Mouse (Mus musculus): Measurements from ENCODE around the gene Cntn6.

DNA sequence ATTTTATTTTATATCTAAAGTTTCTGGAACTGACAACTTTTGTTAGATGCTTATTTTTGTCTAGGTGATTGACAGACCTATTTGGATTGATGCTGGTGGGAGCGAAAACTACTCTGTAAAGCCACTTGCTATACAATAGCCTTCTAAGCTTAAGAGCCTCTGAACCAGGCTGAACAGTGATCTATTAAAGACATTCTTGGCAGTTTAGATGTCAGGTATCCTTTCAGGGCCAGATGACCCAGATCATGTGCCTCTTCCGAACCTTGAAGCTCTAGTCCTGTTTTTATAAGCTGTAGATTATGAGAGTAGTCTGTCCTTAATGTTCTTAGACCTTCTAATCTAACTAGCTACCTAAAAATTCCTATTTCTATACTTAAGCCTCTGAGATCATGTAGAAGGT, 3.2 kb downstream of the Cntn6 start:
- TF ChIP-seq POLR2A (IDR thresholded peaks at IDR 0.05; ENCODE audit: control insufficient read depth, extremely low read depth, insufficient read depth, low read length, poor library complexity) (no peak), CTCF (IDR thresholded peaks at IDR 0.05; ENCODE audit: borderline replicate concordance, control insufficient read depth, extremely low read depth, insufficient read depth, low read length, poor library complexity) (no peak)
